Mouse (Mus musculus) right cerebral cortex, postnatal 25 days (tissue): ENCODE measurements at regions not wholly inside any gene's neighbourhood (a gene's known extent, or its start where the extent isn't known, plus 50 kb on each side); places are given as distances from the start of the nearest gene placed in this dataset.

Source experiments
- DNase-seq: peaks from one replicate; pipeline ENCODE4 v3.0.0; 2022

DNA sequence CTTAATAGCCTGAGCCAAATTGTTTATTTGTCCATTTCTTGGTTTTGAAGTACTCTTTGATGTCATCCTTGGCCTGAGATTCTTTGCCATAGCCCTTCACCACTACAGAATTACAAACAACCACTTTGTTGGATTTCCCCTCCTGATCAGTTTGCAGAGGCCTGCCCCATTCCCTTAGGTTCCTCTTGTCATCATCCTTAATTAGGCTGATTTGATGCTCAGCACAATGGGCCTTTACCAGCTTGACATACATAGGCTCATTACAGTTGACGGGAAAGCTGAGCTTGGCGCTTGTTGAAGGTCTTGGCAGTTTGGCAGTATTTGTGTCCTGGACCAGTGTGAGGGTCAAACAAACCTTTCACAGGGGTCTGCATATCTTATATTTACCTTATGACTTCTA, 143.2 kb upstream of the Krr1 start:
- no peak for DNase-seq

DNA sequence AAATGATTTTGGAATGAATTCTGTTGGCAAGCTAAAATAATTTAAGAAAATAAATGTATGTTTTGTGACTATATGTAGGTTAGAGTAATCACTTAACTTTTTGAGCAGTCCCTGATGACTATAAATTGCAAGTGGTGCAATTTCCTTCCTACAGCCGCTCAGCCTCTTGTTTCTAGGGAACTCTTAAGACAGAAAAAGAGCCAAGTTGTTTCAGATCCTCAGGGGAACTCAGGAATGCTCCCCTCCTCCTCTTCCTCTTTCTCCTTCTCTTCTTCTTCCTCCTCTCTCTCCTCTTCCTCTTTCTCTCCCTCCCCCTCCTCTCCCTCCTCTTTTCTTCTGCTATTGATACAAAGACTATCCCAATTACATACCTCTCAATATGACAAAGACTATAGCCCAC, 141.4 kb upstream of the Krr1 start:
- DNase-seq, result no peak

DNA sequence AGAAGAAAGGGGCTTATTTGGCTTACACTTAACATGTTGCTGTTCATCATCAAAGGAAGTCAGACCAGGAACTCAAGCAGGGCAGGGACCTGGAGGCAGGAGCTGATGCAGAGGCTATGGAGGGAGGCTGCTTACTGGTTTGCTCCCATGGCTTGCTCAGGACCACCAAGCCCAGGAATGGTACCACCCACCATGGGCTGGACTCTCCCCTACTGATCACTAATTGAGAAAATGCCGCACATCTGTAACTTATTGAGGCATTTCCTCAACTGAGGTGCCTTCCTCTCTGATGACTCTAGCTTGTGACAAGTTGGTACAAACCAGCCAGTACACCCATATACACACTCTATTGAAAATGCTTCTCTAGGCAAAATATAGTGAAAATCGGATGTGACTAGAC, 138.9 kb upstream of the Krr1 start:
- DNase-seq, result no peak

DNA sequence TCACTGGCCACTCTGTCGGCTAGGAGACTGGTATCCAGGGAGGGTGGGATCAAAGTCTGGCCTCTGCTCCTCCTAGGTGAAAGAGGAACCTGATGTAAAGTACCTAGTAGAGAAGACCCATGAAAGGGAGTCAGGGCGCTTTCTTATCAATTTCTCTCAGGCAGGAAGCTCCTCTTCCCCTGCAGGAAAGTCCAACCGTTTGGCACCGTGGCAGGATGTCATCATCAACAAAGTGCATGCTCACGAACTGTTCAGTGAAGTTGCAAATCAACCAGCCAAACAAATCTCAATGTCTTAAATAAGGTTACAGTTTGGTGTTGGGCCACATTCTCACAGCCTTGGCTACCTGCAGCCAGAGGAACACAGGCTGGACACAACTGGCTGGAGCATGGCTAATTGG, 138.2 kb upstream of the Krr1 start:
- no peak for DNase-seq

DNA sequence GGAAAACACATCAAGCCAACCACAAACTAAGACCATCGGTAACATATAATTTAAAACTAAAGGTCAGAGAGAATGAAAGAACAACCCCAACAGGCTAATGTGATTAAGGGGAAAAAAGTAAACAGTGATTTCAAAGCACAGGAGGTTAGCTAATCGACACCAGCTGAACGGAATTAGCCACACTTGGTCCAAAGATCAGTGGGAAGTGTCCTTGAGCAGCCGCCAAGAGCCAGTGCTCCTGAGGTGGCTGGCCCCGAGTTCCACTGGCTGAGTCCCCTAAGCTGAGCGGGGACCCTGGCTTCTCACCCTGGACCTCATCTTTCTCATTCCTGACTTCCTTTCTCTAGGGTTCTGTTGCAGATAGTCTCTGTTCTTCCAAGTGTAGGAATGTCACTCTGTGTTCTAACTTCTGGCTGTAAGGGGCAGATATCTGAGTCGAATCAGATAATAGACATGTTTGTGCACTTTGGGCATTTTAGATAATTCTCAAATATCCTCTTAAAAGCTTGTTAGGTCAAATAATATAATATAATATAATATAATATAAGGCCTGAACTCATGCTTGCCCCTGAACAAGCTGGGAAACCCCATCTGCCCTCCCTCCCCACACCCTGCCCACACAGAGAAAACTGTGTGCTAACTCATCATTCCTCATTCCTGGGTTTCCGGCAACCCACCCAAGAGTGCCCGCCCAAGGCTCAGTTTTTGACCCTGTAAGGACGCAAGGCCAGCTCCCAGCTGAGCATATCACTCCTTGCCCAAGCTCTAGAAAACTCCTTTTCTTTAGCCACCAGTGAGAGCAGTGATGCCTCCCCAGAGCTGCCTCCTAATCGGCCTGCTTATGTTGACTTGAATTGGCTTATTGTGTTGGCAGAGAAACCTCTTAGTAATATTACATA, 137.3 kb upstream of the Krr1 start:
- no peak for DNase-seq

DNA sequence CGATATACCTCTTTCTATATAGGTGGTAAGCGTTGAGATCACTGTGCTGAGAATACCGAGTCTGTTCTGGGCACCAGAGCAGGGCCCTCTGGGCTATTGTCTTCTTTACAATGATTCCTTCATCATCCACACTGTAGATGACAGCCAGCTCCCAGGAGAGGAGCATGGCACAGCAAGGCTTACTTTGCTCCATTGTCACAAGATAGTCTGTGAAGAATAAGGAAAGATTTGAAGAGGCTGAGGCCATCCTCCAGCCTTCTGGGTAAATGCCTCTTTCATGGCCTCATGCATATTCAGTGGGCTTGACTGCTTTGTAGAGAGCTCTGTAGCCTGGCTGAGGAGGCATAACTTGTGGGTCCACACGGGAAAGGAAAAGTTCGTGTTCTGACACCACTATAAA, 136.3 kb upstream of the Krr1 start:
- no peak for DNase-seq

DNA sequence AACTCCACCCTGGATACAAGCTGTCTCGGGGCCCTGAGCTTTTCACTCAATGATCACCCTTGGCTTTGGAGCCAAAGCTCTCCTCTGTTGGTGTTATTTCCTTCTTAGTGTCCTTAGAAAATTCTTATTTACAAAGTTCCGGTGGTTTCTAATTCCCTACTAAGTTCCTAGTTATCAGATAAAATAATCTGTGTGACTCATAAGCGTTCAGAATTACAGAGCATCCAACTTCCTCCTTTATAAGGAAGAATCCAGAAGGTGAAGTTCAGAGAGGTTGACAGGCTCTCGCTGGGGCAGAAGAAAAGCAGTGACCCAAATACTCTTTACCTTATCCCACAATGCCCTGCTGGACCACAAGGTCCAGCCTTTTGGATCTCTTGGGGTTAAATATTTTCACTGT, 135.7 kb upstream of the Krr1 start:
- no peak for DNase-seq

DNA sequence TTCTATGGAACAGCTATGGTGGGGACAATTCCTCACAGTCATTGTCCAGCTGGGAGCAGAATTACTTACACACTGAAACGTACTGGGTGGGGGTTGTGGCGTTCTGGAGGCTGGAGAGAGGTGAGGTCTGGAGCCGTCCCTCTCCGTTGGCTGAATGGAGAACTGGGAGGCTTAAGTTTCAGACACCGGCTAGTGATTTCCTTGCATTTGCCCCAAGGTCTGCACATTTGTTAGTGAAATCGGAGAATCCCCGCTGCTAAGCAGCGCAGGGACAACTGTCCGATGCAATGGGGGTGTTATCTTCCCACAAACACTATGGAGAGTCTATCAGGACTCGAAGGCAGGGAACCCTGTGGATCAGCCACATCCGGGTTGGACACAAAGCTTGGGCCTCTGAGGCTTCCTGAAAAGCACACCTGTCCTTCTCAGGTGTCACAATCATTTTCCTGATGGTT, 130.1 kb upstream of the Krr1 start:
- DNase-seq, result no peak

DNA sequence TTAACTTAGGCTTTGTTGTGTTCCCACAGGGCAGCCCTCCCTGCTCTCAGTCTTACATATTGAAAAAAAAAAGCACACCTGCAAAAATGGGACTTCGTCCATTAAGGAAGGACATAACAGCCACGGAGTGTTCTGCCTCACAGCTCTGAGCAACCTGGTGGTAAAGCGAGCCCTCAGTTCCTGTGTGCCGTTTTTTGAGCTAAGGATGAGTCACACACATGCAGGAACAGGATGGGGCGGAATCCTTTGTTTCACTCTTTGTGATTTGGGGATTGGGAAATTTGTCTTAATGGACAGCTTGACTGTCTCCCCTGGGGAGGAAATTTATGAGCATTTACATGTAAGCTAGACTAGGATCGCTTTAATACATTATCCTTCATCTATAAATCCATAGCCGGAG, 129.6 kb upstream of the Krr1 start:
- DNase-seq, result no peak

DNA sequence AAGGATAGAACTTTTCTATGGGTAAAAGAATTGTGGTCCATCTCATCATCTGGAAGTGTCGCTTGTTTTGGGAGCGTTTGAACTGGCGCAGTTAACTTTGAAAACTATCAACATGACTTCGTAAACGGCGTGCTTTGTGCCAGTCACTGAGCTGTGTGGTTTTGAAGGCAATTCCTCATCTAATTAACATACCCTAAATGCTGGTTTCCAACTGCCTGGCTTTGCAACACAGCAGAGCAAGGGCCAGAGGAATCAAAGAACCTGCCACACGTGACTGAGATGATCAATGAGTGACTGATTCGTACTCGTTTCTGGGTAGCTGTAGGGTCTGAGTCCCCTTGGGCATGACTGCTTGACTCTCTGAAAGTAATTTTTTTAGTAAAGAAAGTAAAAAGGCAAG, 129.2 kb upstream of the Krr1 start:
- DNase-seq, result no peak

DNA sequence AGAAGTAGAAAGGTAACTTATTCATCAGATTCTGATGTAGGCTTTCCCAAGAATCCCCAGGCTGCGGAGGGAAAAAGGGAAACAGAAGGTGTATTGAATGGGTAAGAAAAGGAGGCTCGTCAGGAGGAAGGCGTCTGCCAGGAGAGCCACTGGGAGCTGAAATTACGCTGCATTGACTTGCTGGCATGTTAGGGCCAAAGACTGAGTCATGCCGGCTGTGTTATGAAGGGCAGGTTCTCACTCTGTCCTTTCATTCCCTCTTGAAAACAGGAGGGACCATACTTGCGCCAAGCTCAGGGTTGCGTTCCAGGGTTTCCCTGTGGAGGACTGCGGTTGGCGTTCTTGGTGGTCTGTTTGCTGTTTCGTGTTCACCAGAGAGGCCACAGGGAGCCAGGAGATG, 128.3 kb upstream of the Krr1 start:
- no peak for DNase-seq

DNA sequence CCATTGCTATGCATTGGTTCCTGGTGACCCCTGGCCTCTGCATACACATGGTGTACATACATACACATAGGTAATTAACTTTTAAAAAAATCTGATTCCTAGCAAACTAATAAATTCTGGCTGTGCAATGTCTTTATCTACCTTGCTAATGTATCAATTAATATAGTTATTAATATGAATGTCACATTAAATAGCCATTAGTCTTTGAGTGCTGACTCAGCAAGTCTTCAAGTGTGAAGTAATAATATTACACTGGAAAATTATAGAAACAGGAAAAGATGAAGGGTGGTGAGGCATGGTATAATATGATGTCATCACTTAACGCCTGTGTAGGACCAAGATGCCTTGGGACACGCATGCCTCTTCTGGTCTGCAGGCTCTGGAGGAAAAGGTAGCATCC, 126.5 kb upstream of the Krr1 start:
- DNase-seq, result no peak

DNA sequence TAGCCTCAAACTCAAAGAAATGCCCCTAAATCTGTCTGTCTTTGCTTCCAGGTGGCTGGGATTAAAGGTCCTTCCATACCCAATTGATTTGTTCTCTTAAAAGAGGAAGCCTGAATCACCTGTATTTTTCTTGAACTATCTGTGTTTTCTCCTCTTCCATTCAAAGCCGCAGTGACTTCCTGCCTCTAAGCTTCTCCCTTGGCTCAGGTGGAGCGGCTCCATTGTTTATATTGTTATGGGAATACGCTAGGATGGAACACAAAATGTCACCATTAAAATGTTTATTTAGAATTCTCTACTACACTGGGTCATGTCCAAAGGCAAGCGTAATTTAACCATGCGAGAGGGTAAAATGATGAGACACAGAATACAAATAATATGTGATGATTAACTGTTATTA, 118.2 kb upstream of the Krr1 start:
- no peak for DNase-seq

DNA sequence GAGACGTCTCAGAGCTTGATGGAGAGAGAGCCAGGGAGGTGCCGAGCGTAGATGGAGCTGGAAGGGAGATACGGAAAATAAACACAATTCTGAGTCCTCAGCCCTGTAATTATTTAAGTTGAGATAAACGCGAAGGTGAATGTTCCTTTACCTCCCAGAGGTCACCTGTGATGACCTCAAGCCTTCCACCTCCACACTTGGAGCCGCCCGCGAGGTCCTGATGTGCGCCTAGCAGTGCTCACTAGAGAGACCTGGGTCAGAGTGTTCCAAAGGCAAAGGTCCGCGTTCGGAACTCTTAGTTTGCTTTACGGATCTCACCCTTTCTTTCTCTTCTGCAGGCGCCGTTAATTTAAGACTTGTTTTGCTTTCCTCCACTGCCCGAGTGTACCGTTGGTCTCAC, 117.0 kb upstream of the Krr1 start:
- no peak for DNase-seq

DNA sequence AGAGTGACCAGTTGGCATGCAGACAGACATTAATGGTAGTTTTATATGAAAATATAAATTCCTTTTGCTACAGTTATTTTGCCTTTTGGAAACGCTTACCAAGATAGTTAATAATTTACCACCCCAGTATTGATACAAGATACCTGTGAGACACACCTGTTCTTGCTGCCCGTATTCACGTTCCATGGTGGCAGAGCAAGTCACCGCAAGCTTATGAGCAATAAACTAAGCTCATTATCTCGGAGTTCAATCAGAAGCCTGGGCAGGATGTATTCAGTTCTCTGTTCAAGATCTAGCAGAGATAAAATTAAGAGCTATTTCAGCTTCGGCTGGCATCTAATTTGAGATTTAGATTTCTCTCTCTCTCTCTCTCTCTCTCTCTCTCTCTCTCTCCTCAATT, 114.1 kb upstream of the Krr1 start:
- DNase-seq, result no peak

DNA sequence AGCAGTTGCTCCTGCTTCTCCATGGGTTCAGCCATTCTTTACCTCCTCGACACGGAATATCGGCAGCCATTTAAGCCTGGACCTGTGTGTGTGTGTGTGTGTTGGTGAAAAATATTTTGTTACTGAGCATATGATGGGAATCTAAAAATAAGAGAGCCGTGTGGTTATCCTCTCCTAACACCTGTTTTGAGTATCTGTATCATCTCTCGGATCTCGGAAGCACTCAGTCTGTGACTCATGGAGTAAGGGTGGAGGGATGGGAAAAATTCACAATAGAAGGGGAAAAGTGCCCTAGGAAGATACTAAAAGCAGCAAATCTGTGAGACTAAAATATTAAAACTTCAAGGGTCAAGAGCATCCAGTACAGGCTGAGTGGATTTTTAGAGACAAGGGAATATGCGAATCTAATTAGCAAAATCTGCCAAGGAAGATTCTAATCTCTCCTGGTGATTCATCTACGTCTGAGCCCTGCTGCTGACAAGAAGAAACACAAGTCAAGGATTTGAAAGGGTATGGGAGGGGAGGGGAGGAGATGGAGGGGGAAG, 107.1 kb upstream of the Krr1 start:
- no peak for DNase-seq

DNA sequence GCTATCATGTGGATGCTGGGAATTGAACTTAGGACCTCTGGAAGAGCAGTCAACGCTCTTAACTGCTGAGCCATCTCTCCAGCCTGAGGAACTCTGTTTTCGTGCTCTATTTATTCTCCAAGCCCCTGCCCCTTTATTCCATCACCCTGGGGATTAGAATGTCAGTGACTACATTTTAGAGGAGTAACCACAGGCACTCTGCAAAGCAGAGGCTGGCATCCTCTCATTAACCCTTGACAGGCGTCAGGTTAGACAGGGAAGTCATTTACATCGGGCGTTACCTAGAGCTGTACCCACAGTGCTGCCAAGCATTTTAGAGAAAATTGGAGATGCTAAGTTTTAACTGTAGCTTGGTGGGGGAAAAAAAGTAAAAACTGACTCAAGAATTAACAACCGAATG, 105.4 kb upstream of the Krr1 start:
- no peak for DNase-seq

DNA sequence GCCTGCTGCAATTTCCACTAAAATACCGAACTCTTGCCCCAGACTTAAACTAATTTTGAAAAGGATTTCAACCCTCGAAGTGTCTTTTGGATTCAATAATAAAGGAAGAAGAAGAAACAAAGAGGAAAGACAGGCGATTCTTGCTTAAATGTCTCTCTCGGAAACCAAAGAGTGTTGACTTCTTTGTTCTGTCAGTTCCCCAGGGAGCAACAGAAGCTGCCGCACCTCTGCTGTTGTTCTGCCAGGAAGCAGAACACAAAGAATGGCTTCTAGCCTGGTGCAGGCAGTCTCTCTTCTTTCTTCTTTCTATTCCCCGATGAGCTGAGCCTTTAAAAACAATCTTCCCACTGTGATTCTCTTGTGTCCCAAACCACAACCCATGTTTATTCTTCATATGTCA, 104.9 kb upstream of the Krr1 start:
- no peak for DNase-seq

DNA sequence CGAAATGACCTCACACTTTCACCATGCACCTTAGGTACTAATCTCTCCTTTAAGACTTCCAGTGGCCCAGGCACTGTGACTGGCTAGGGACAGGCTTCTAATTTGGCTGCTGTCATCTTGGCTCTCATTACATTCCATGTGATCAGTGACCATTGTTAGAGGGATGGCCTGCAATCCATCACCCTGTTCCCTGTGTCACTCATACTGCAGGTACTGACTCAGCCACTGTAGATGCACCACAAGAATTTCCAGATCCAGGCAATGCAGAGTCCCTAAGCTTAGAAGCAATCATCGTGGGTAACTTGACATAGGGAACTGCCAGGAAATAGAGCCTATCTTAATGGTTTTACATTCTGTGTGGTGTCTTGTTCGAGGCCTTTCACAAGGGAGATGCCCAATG, 92.1 kb upstream of the Krr1 start:
- no peak for DNase-seq

DNA sequence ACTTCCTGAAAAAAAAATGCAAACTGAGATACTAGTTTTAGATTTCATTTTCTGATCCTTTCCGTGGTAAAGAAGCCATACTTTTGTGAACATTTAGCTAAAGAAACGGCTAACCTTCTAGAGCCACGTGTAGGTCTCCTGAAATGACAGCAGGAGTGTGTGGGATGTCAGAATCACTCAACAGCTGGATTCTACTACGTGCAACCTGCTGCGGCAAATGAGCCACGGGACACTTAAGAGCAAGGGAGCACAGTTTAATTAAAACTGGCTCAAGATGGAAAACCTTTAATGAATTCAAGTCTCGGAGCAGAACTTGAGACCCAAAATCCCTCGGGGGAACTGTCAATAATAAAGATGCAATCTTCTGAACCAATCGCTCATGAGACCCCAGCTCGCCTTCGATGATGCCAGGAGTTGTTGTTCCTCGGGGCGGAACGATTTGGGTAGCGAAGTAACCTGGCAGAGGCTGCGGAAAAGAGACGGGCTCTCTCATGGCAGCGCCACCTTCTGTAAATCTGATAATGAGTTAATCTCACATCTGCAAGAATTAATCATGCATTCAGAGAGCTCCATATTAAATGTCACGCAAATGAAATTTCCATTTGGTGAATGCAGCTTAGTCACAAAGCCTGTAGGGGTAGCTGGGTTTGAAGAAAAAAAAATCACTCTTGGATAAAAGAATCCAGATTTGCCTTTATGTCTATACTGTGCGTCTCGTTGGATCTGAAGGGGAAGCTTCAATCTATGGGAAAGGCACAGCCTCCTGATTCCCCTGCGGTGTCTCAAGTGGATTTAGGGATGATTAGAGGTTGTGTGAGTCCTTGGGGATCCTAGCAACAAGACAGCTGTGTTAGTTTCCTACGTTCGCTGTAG, 90.9 kb upstream of the Krr1 start:
- peak; percentile 28 for DNase-seq

DNA sequence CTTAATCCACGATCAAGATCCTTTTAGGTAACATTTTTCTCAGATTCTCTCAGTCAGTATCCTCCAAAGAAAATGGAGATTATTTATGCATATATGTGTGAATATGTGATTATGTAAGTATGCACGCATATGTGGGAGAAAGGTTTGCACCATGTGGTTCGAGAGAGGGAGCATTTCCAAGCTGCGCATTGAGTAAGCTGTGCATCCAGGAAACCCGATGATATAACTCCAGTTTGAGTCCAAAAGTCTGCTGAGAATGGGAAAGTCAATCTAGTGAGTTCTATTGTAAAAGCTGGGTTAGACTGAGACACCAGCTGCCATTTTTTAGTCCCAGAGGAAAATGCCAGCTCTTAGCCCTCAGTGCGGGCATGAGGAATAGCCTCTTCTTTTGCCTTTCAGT, 89.9 kb upstream of the Krr1 start:
- peak; percentile 46 for DNase-seq

DNA sequence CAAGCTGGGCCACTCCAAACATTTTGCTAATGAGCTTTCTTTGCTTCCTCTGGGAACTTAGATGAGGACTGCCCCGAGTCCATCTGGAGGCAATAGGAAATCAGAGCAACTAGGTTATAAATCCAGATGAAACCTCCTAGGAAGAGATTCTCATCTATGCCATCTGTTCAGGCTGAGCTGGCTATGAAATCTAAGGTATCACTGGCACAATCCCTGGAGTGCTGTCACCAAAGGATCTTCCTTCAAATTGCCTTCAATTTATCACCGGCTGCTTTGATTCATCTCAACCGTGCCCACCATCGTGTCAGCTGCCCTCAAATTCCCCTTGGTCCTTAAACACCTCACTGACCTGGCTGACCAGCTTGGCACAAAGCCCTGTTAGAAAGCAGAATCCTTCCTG, 87.8 kb upstream of the Krr1 start:
- DNase-seq, result peak; percentile 19

DNA sequence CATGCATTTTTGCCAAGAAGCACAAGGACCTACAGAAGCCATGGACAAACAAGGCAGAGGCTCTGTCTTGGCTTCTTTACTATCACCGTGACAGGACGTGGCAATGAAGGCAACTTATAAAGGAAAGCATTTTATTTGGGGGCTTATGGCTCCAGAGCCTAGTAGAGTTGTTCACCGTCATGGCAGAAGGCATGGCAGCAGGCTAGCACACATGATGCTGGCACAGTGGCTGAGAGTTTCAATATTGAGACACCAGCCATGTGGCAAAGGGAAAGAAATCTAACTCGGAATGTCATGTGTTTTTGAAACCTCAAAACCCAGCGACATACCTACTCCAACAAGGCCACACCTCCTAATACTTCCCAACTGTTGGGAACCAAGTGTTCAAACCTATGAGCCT, 83.4 kb upstream of the Krr1 start:
- DNase-seq, result no peak

DNA sequence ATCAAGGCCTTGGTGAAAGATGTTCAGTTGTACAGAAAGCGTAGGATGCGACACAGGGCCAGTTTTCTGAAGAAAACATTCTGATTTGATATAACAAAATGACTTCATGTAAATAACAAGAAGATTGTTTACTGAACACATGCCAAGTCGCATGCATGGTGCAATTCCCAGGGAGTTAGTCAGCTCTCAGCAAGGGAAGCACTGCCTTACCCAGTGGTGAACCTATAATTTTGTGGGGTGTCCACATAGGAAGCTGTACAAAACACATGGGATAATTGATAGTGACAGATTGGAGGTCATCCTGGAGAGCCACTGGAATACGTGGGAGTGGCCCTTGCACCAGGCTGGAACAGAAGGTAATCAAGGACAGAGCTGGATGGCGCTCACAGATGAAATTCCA, 79.0 kb upstream of the Krr1 start:
- DNase-seq, result no peak
